Mouse (Mus musculus) liver, embryonic 11.5 days (tissue): ENCODE results near the gene Polr3g. TPM values are rescaled to one million over a fixed set of nuclear protein-coding genes. Genes with fewer than 3 reads are reported as not detected.
A peak's percentile ranks its signal among the peaks of the same experiment; 100 is the strongest.
"Not testable (repeated sequence)": the region's sequence is repeated elsewhere in the genome, so short reads cannot be mapped to it uniquely, and the experiment has no call there.

ENCODE experiments used
- ATAC-seq: fragments of 200-750 bp; cut with Nextera tagmentation; replicated peaks from 2 replicates; pipeline ENCODE4 v1.8.0; 2017; ENCODE audit warnings: moderate number of reproducible peaks, mild to moderate bottlenecking, moderate TSS enrichment, moderate library complexity; ENCODE audit not compliant: low FRiP score
- DNase-seq: peaks from one replicate; pipeline ENCODE4 v3.0.0-alpha.2; 2017; ENCODE audit warnings: low spot score
- H3K27ac ChIP-seq: fragments of 300-500 bp; sonication (generic); 2 replicates; pipeline ENCODE4 v1.5.1; 2014; ENCODE audit warnings: mild to moderate bottlenecking, low read depth, low read length, control low read depth
- H3K27me3 ChIP-seq: fragments of 300-500 bp; sonication (generic); replicated peaks from 2 replicates; pipeline ENCODE4 v1.6.1; 2014; ENCODE audit warnings: low read length, mixed read lengths; ENCODE audit not compliant: control insufficient read depth, insufficient read depth
- H3K36me3 ChIP-seq: fragments of 300-500 bp; sonication (generic); 2 replicates; pipeline ENCODE4 v1.6.1; 2014; ENCODE audit warnings: mild to moderate bottlenecking, low read length, moderate library complexity, mixed read lengths; ENCODE audit not compliant: control insufficient read depth, insufficient read depth
- H3K4me1 ChIP-seq: fragments of 300-500 bp; sonication (generic); replicated peaks from 2 replicates; pipeline ENCODE4 v1.6.1; 2014; ENCODE audit warnings: low read length, mixed read lengths; ENCODE audit not compliant: control insufficient read depth, insufficient read depth
- H3K4me2 ChIP-seq: fragments of 300-500 bp; sonication (generic); 2 replicates; pipeline ENCODE4 v1.6.1; 2014; ENCODE audit warnings: mild to moderate bottlenecking, control low read depth, moderate library complexity
- H3K4me3 ChIP-seq: fragments of 300-500 bp; sonication (generic); 2 replicates; pipeline ENCODE4 v1.5.1; 2014; ENCODE audit warnings: low read depth, low read length, control low read depth
- H3K9ac ChIP-seq: fragments of 300-500 bp; sonication (generic); 2 replicates; pipeline ENCODE4 v1.6.1; 2014; ENCODE audit warnings: low read depth, low read length, control low read depth
- H3K9me3 ChIP-seq: fragments of 300-500 bp; sonication (generic); 2 replicates; pipeline ENCODE4 v1.6.1; 2016; ENCODE audit warnings: low read length, inconsistent platforms, mixed read lengths; ENCODE audit not compliant: control insufficient read depth
- WGBS: fragments of 180-500 bp; shearing (Covaris S2); extraction: QIAGEN DNeasy Blood & Tissue Kit; methylation state at CpG from one replicate; pipeline ENCODE4 v1.1.7; 2014; 5-methylcytosine and 5-hydroxymethylcytosine counted together
- polyA plus RNA-seq: library from polyadenylated mRNA; unstranded; fragments of >200 nt; fragmentation: Nextera tagmentation; extraction: Ambion mirVana; gene quantifications from 2 replicates; pipeline ENCODE4 v1.2.1, GENCODE M21; 2014

Gene Polr3g
- polyA plus RNA-seq, 1 experiment from 2014 or later, result 26.3 TPM

DNA sequence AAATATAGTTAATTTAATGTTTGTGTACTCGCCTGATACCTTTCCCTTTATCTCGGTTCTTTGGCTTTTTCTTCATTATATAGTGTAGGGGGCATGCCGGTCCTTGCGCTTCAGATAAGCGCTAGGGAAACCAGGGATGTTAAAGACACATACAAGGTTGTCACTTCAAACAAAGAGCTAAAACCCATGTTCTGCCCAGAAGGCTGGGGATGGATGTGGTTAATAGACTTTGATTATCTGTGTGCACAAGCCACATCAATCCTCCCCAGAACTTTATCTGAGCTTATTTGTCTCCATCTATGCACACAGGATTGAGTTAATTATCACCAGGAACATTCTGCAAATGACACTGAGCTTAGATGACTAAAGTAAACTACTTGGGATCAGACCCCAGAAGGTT lies 25.8 kb upstream of the Polr3g start:
- H3K27ac ChIP-seq, result no peak overlapping the region
- WGBS, result 59% methylated on average over 5 of the region's 5 CpGs
- no peak overlapping the region for H3K9ac ChIP-seq
- H3K4me2 ChIP-seq, result no peak overlapping the region
- no peaks in the 10 kb centered on the region for H3K27me3 ChIP-seq
- no peak for DNase-seq
- no peaks in the 10 kb centered on the region for H3K36me3 ChIP-seq
- H3K4me3 ChIP-seq, result no peak overlapping the region
- H3K9me3 ChIP-seq, result no peaks in the 10 kb centered on the region
- H3K4me1 ChIP-seq, result peaks cover 4% of the 10 kb centered on the region
- peak; percentile 60 for ATAC-seq

DNA sequence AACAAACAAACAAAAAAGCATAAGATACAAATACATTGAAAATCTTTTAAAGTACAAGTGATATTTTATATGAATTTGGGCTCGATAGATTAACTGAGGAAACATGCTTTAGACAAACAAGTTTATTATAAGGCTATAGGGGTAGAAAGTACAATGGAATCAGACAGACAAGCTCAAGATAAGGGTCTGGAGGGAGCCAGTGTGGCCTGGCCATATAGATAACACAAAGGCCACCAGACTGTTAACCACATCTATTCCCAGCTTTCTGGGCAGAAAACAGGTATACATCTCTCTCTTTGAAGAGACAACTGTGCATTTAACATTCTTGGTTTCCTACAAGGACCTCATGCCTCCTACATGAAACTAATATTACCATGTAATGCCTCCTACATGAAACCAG lies 19.5 kb upstream of the Polr3g start:
- Histone ChIP-seq H3K4me3 (no peak overlapping the region), H3K27ac (no peak overlapping the region), H3K4me2 (peak overlapping the region; percentile 3; the same call in 1 of the 2 replicates), H3K27me3 (no peaks in the 10 kb centered on the region), H3K9me3 (no peaks in the 10 kb centered on the region), H3K9ac (no peak overlapping the region), H3K36me3 (no peaks in the 10 kb centered on the region), H3K4me1 (peaks cover 10% of the 10 kb centered on the region; the same call in 1 of the 2 replicates)
- WGBS, result 45% methylated on average over 1 of the region's 1 CpGs
- ATAC-seq (peak; percentile 88), DNase-seq (no peak)

DNA sequence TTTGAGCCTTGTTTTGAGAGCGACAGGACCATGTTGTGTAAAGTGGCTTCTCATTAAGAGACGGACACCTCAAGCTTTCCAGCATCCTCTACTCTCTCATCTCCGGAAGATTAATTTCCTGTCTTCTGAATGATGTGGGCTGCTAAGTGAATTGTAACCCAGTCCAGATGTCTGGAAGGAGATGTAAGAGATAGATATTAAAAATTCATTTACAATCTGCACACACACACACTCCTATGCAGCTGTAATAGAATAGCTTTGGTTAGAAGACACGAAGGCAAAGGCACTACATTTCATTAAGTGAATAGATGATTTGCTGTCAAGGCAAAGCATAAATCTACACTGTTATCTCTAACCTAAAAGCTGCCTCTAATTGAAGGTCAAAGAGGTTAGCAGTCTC lies 18.3 kb upstream of the Polr3g start:
- no peaks in the 10 kb centered on the region for H3K9me3 ChIP-seq
- H3K9ac ChIP-seq, result no peak overlapping the region
- H3K4me3 ChIP-seq, result no peak overlapping the region
- H3K36me3 ChIP-seq, result no peaks in the 10 kb centered on the region
- no peak overlapping the region for H3K27ac ChIP-seq
- peaks cover 10% of the 10 kb centered on the region; the same call in 1 of the 2 replicates for H3K4me1 ChIP-seq
- DNase-seq (no peak), ATAC-seq (no peak)
- H3K27me3 ChIP-seq, result no peaks in the 10 kb centered on the region
- WGBS, result 70% methylated on average over 4 of the region's 4 CpGs
- no peak overlapping the region for H3K4me2 ChIP-seq

DNA sequence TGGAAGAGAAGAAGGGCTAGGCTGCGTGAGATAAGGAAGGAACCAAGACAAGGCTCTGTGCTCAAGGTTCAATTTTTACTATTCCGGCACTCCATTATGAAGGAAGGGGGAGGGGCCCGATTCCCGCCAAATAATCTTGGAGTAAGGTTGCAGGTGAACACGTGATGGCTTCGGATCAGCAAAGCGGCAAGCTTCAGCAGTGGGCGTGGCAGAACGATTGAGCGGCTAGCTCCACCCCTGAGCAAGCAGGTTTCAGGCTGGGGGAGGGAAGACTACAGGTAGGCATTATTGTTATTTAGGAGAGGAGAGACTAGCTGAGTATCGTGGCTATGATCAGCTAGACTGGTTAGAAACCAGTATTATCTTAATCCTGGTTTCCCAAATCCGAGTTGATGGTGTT lies 17.3 kb upstream of the Polr3g start:
- 56% methylated on average over 12 of the region's 12 CpGs for WGBS
- H3K4me1 ChIP-seq, H3K27ac ChIP-seq, H3K9me3 ChIP-seq, H3K4me3 ChIP-seq, H3K9ac ChIP-seq, ATAC-seq, H3K27me3 ChIP-seq, H3K36me3 ChIP-seq, DNase-seq, H3K4me2 ChIP-seq: not testable (repeated sequence)

DNA sequence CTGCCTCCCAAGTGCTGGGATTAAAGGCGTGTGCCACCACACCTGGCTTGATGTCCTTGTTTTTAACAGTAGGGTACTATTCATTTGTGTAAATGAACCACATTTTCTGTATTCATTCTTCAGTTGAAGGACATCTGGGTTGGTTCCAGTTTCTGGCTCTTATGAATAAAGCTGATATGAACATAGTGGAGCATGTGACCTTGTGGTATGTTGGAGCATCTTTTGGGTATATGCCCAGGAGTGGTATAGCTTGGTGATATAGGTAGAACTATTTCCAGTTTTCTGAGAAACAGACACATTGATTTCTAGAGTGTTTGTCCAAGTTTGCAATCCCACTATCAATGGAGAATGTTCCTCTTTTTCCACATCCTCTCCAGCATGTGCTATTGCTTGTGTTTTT lies 3.1 kb upstream of the Polr3g start:
- DNase-seq (no peak), ATAC-seq (no peak)
- H3K27ac ChIP-seq, result no peak overlapping the region
- H3K9ac ChIP-seq, result no peak overlapping the region
- H3K9me3 ChIP-seq, result no peaks in the 10 kb centered on the region
- H3K36me3 ChIP-seq, result no peaks in the 10 kb centered on the region
- WGBS, result 92% methylated on average over 1 of the region's 1 CpGs
- no peak overlapping the region for H3K4me3 ChIP-seq
- no peak overlapping the region for H3K4me2 ChIP-seq
- no peaks in the 10 kb centered on the region for H3K27me3 ChIP-seq
- peaks cover 20% of the 10 kb centered on the region for H3K4me1 ChIP-seq

DNA sequence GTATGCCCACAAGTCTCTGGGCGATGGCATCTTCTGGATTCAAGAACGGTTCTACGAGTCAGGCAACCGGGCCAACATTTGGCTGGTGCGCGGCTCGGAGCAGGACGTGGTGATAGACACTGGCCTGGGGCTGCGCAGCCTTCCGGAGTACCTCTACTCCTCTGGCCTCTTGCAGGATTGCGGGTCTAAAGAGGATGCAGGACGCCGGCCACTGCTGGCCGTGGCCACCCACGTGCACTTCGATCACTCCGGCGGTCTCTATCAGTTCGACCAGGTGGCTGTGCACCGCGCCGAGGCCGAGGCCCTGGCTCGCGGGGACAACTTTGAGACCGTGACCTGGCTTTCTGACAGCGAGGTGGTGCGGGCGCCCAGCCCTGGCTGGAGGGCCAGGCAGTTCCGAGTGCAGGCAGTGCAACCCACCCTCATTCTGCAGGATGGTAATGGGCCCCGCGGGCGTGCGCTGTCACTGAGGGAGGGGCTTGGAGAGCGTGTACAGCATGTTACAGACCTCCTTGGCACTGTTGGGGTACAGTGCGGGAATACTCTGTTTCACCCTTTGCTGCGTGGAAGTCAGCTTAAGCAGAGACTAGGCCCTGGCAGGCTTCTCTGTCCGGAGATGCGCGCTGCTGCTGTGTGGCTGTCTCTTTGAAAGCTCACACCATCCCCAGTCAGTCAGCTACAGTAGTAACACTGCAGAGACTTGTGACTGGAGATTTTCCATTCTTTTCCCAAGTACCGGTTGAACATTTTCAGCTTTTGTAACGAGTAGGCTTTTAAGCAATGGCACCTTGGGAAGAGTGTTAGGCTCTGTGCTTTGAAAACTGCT lies 946 bp upstream of the Polr3g start:
- H3K9me3 ChIP-seq, result no peaks in the 10 kb centered on the region
- H3K9ac ChIP-seq, result peak overlapping the region; percentile 84
- ATAC-seq, result peak; percentile 30
- WGBS, result 2% methylated on average over 42 of the region's 42 CpGs
- DNase-seq, result peak; percentile 62
- peak overlapping the region; percentile 100 for H3K4me2 ChIP-seq
- H3K4me1 ChIP-seq, result peaks cover 23% of the 10 kb centered on the region
- no peaks in the 10 kb centered on the region for H3K36me3 ChIP-seq
- H3K27ac ChIP-seq, result peak overlapping the region; percentile 89
- no peaks in the 10 kb centered on the region for H3K27me3 ChIP-seq
- H3K4me3 ChIP-seq, result peak overlapping the region; percentile 75

DNA sequence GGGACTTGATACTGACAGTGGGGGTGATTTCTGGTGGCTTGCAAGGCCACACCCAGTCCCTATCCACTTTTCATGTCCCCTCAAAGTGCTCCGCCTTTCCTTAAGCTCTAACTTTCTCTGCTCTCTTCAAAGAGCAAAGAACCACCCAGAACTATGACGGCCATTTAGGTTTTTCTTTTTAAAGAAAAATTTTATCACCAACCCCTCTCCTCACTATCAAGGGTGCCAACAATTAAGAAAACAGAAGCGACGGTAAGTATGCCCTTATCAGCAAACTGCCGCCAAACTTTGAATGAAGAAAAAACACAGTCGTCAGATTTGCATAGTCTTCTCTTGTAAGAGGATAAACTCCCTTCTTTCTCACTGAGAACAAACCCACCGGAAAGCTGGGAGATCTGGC lies 547 bp downstream of the Polr3g start:
- Histone ChIP-seq H3K9me3 (no peaks in the 10 kb centered on the region), H3K27ac (peak overlapping the region; percentile 89), H3K9ac (peak overlapping the region; percentile 84), H3K36me3 (no peaks in the 10 kb centered on the region), H3K4me3 (peak overlapping the region; percentile 75), H3K4me2 (peak overlapping the region; percentile 100), H3K27me3 (no peaks in the 10 kb centered on the region), H3K4me1 (peaks cover 23% of the 10 kb centered on the region)
- ATAC-seq, result no peak
- under 1% methylated on average over 7 of the region's 7 CpGs for WGBS
- DNase-seq, result no peak

DNA sequence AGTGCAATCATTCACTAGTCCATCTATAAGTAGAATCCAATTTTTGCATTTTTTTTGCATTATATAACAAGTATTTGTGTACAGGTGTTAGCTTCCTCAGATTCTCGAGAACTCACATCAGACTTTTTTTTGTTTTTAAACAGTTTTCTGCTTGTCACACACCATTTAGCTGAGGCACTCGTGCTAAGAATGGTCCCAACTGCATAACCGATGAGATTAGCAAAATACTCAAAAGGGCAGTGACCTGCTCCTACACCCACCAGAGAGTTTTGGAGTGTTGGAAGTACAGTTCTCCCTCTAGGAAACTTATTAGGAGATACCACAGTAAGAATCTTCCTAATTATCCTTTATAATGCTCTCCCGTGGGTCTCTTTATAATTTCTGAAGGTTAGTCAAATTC lies 1.0 kb downstream of the Polr3g start:
- no peaks in the 10 kb centered on the region for H3K9me3 ChIP-seq
- H3K4me2 ChIP-seq, result peak overlapping the region; percentile 100
- DNase-seq (no peak), ATAC-seq (no peak)
- 32% methylated on average over 4 of the region's 4 CpGs for WGBS
- H3K4me1 ChIP-seq, result peaks cover 23% of the 10 kb centered on the region
- peak overlapping the region; percentile 84 for H3K9ac ChIP-seq
- H3K27me3 ChIP-seq, result no peaks in the 10 kb centered on the region
- H3K27ac ChIP-seq, result no peak overlapping the region
- H3K36me3 ChIP-seq, result no peaks in the 10 kb centered on the region
- H3K4me3 ChIP-seq, result peak overlapping the region; percentile 75

DNA sequence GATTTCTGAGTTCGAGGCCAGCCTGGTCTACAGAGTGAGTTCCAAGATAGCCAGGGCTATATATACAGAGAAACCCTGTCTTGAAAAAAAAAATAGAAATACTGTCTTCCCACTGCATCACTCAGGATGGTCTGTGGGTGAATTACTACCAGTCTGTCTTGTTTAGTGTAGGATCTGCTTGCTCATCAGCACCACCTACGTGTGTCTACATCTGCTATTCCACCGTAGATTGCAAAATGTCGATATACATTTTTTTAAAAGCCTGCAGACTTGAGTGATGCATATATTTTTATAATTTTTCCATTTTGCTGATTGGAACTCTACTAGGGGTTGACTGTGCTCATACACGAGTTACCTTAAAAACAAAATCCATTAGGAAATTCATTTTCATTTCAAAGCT lies 4.5 kb downstream of the Polr3g start:
- no peak overlapping the region for H3K9ac ChIP-seq
- H3K27ac ChIP-seq, result no peak overlapping the region
- no peaks in the 10 kb centered on the region for H3K27me3 ChIP-seq
- 91% methylated on average over 5 of the region's 5 CpGs for WGBS
- peaks cover 9% of the 10 kb centered on the region for H3K4me1 ChIP-seq
- H3K4me3 ChIP-seq, result no peak overlapping the region
- ATAC-seq (no peak), DNase-seq (no peak)
- H3K4me2 ChIP-seq, result no peak overlapping the region
- H3K9me3 ChIP-seq, result no peaks in the 10 kb centered on the region
- no peaks in the 10 kb centered on the region for H3K36me3 ChIP-seq
